Mouse (Mus musculus) gastrocnemius, postnatal 14 days (tissue): ENCODE measurements at regions not wholly inside any gene's neighbourhood (a gene's known extent, or its start where the extent isn't known, plus 50 kb on each side); places are given as distances from the start of the nearest gene placed in this dataset.
"Not testable (repeated sequence)": the region's sequence is repeated elsewhere in the genome, so short reads cannot be mapped to it uniquely, and the experiment has no call there.

Experiments used
- DNase-seq: peaks from one replicate; pipeline ENCODE4 v3.0.0; 2021; ENCODE audit warnings: mixed read lengths
- intact Hi-C: fragments of 180-260 bp; cut with DNase I; formaldehyde crosslinking; loops from one replicate; pipeline ENCODE4 v1.15.1; 2025; ENCODE audit warnings: low total_unique reads

GRCm38 (mm10) chr3:36387431-36387830 is 88.3 kb downstream of the Anxa5 start:
- intact Hi-C loops, result no loop called here
- DNase-seq, result no peak

- intact Hi-C loops, result no loop called here
- no peak for DNase-seq
Measured at GRCm38 (mm10) chr3:36383438-36383945, 92.2 kb downstream of the Anxa5 start.

- intact Hi-C loops, result no loop called here
- DNase-seq, result no peak
Measured at GRCm38 (mm10) chr3:36381621-36382193, 94.0 kb downstream of the Anxa5 start.

GRCm38 (mm10) chr3:36375722-36376121 is 100.0 kb downstream of the Anxa5 start:
- intact Hi-C loops, result no loop called here
- DNase-seq, result no peak

GRCm38 (mm10) chr3:36374939-36375338 is 100.8 kb downstream of the Anxa5 start:
- intact Hi-C loops, result no loop called here
- DNase-seq, result no peak

GRCm38 (mm10) chr3:36360933-36361332 is 114.8 kb downstream of the Anxa5 start:
- DNase-seq, result no peak
- intact Hi-C loops, result no loop called here

GRCm38 (mm10) chr3:36354201-36354600 is 121.5 kb downstream of the Anxa5 start:
- DNase-seq, intact Hi-C loops: not testable (repeated sequence)

GRCm38 (mm10) chr3:36352032-36352742 is 123.5 kb downstream of the Anxa5 start:
- no peak for DNase-seq

GRCm38 (mm10) chr3:36349073-36349472 is 126.6 kb downstream of the Anxa5 start:
- intact Hi-C loops, result no loop called here
- no peak for DNase-seq

More at GRCm38 (mm10) chr3:36352032-36352742, 123.5 kb downstream of the Anxa5 start:
- intact Hi-C loops, result no loop called here

- intact Hi-C loops, result no loop called here
- no peak for DNase-seq
Measured at GRCm38 (mm10) chr3:36340889-36341533, 118.9 kb upstream of the Qrfpr start.

GRCm38 (mm10) chr3:36339656-36340055 is 117.5 kb upstream of the Qrfpr start:
- no peak for DNase-seq
- intact Hi-C loops, result no loop called here

- intact Hi-C loops, result no loop called here
- DNase-seq, result no peak
Measured at GRCm38 (mm10) chr3:36334279-36334678, 112.2 kb upstream of the Qrfpr start.

GRCm38 (mm10) chr3:36332016-36332415 is 109.9 kb upstream of the Qrfpr start:
- intact Hi-C loops, result no loop called here
- no peak for DNase-seq

GRCm38 (mm10) chr3:36330656-36331055 is 108.5 kb upstream of the Qrfpr start:
- intact Hi-C loops, result no loop called here
- peak; percentile 32 for DNase-seq

GRCm38 (mm10) chr3:36329631-36330030 is 107.5 kb upstream of the Qrfpr start:
- no peak for DNase-seq
- intact Hi-C loops, result no loop called here

- no peak for DNase-seq
- intact Hi-C loops, result no loop called here
Measured at GRCm38 (mm10) chr3:36328927-36329326, 106.8 kb upstream of the Qrfpr start.

- intact Hi-C loops, result no loop called here
- no peak for DNase-seq
Measured at GRCm38 (mm10) chr3:36318635-36319034, 96.5 kb upstream of the Qrfpr start.

GRCm38 (mm10) chr3:36311337-36311736 is 89.2 kb upstream of the Qrfpr start:
- no peak for DNase-seq
- intact Hi-C loops, result no loop called here

GRCm38 (mm10) chr3:36310642-36311267 is 88.6 kb upstream of the Qrfpr start:
- intact Hi-C loops, result no loop called here
- no peak for DNase-seq

- DNase-seq, result no peak
- intact Hi-C loops, result no loop called here
Measured at GRCm38 (mm10) chr3:36296792-36297191, 74.7 kb upstream of the Qrfpr start.
